Mouse (Mus musculus): ENCODE measurements around the gene Ube2v1. TPM values are rescaled to one million over a fixed set of nuclear protein-coding genes. Genes with fewer than 3 reads are reported as not detected.

Gene Ube2v1
- polyA plus RNA-seq, 1 experiment from 2014 or later = 273 TPM

- no peaks in the 10 kb centered on the region; the same call in 1 of the 2 replicates for H3K27me3 ChIP-seq (ENCODE audit: control insufficient read depth, insufficient read depth, low read length)
These were observed 31.4 kb downstream of the Ube2v1 start for GRCm38 (mm10) chr2:167600481-167600995.

GRCm38 (mm10) chr2:167599917-167600316 lies 32.0 kb downstream of the Ube2v1 start:
- Histone ChIP-seq H3K27ac (ENCODE audit: low read depth, low read length) (no peak overlapping the region), H3K9ac (ENCODE audit: low read length) (no peak overlapping the region), H3K4me2 (no peak overlapping the region), H3K4me1 (ENCODE audit: control insufficient read depth, insufficient read depth, low read length) (peaks cover 7% of the 10 kb centered on the region), H3K27me3 (ENCODE audit: control insufficient read depth, insufficient read depth, low read length) (no peaks in the 10 kb centered on the region; the same call in 1 of the 2 replicates), H3K4me3 (ENCODE audit: low read depth, low read length) (no peak overlapping the region), H3K36me3 (ENCODE audit: control insufficient read depth, insufficient read depth, low read length) (no peaks in the 10 kb centered on the region), H3K9me3 (ENCODE audit: control insufficient read depth, low read length) (no peaks in the 10 kb centered on the region)
- ATAC-seq (ENCODE audit: low FRiP score) = no peak
- DNase-seq (ENCODE audit: low spot score, missing footprints) = no peak
- 71% methylated on average over 6 of the region's 6 CpGs for WGBS

More at GRCm38 (mm10) chr2:167600481-167600995, 31.4 kb downstream of the Ube2v1 start:
- no peak overlapping the region for H3K27ac ChIP-seq (ENCODE audit: low read depth, low read length)
- ATAC-seq (ENCODE audit: low FRiP score) (no peak), DNase-seq (ENCODE audit: low spot score, missing footprints) (no peak)
- H3K9me3 ChIP-seq (ENCODE audit: control insufficient read depth, low read length) = no peaks in the 10 kb centered on the region
- WGBS = 78% methylated on average over 8 of the region's 8 CpGs
- H3K4me2 ChIP-seq = no peak overlapping the region
- H3K4me1 ChIP-seq (ENCODE audit: control insufficient read depth, insufficient read depth, low read length) = peaks cover 7% of the 10 kb centered on the region
- H3K36me3 ChIP-seq (ENCODE audit: control insufficient read depth, insufficient read depth, low read length) = no peaks in the 10 kb centered on the region
- no peak overlapping the region for H3K9ac ChIP-seq (ENCODE audit: low read length)
- no peak overlapping the region for H3K4me3 ChIP-seq (ENCODE audit: low read depth, low read length)

- peaks cover 11% of the 10 kb centered on the region for H3K4me1 ChIP-seq (ENCODE audit: control insufficient read depth, insufficient read depth, low read length)
- no peak overlapping the region for H3K9ac ChIP-seq (ENCODE audit: low read length)
- H3K36me3 ChIP-seq (ENCODE audit: control insufficient read depth, insufficient read depth, low read length) = no peaks in the 10 kb centered on the region
- DNase-seq (ENCODE audit: low spot score, missing footprints) = no peak
- no peak overlapping the region for H3K4me2 ChIP-seq
- H3K27me3 ChIP-seq (ENCODE audit: control insufficient read depth, insufficient read depth, low read length) = no peaks in the 10 kb centered on the region; the same call in 1 of the 2 replicates
- H3K4me3 ChIP-seq (ENCODE audit: low read depth, low read length) = no peak overlapping the region
- WGBS = 83% methylated on average over 5 of the region's 5 CpGs
- H3K9me3 ChIP-seq (ENCODE audit: control insufficient read depth, low read length) = no peaks in the 10 kb centered on the region
- no peak for ATAC-seq (ENCODE audit: low FRiP score)
- no peak overlapping the region for H3K27ac ChIP-seq (ENCODE audit: low read depth, low read length)
These were observed 32.7 kb downstream of the Ube2v1 start for GRCm38 (mm10) chr2:167599195-167599594.

GRCm38 (mm10) chr2:167597492-167598186 lies 34.3 kb downstream of the Ube2v1 start:
- H3K27me3 ChIP-seq (ENCODE audit: control insufficient read depth, insufficient read depth, low read length) = no peaks in the 10 kb centered on the region; the same call in 1 of the 2 replicates
- H3K27ac ChIP-seq (ENCODE audit: low read depth, low read length) = no peak overlapping the region
- WGBS = 34% methylated on average over 33 of the region's 40 CpGs
- peak overlapping the region; percentile 35 for H3K4me2 ChIP-seq
- ATAC-seq (ENCODE audit: low FRiP score) (peak; percentile 64), DNase-seq (ENCODE audit: low spot score, missing footprints) (no peak)
- H3K36me3 ChIP-seq (ENCODE audit: control insufficient read depth, insufficient read depth, low read length) = no peaks in the 10 kb centered on the region
- H3K9ac ChIP-seq (ENCODE audit: low read length) = peak overlapping the region; percentile 40; the same call in 1 of the 2 replicates
- H3K9me3 ChIP-seq (ENCODE audit: control insufficient read depth, low read length) = no peaks in the 10 kb centered on the region
- no peak overlapping the region for H3K4me3 ChIP-seq (ENCODE audit: low read depth, low read length)
- H3K4me1 ChIP-seq (ENCODE audit: control insufficient read depth, insufficient read depth, low read length) = peaks cover 11% of the 10 kb centered on the region

GRCm38 (mm10) chr2:167596726-167597491 lies 35.0 kb downstream of the Ube2v1 start:
- no peaks in the 10 kb centered on the region; the same call in 1 of the 2 replicates for H3K27me3 ChIP-seq (ENCODE audit: control insufficient read depth, insufficient read depth, low read length)
- no peak overlapping the region for H3K27ac ChIP-seq (ENCODE audit: low read depth, low read length)
- no peaks in the 10 kb centered on the region for H3K9me3 ChIP-seq (ENCODE audit: control insufficient read depth, low read length)
- DNase-seq (ENCODE audit: low spot score, missing footprints) (no peak), ATAC-seq (ENCODE audit: low FRiP score) (peak; percentile 33; the same call in 1 of the 2 replicates)
- H3K4me1 ChIP-seq (ENCODE audit: control insufficient read depth, insufficient read depth, low read length) = peaks cover 11% of the 10 kb centered on the region
- peak overlapping the region; percentile 35 for H3K4me2 ChIP-seq
- WGBS = 47% methylated on average over 27 of the region's 27 CpGs
- H3K9ac ChIP-seq (ENCODE audit: low read length) = peak overlapping the region; percentile 40; the same call in 1 of the 2 replicates
- no peak overlapping the region for H3K4me3 ChIP-seq (ENCODE audit: low read depth, low read length)
- H3K36me3 ChIP-seq (ENCODE audit: control insufficient read depth, insufficient read depth, low read length) = no peaks in the 10 kb centered on the region

- Histone ChIP-seq H3K27ac (ENCODE audit: low read depth, low read length) (no peak overlapping the region), H3K4me3 (ENCODE audit: low read depth, low read length) (no peak overlapping the region), H3K27me3 (ENCODE audit: control insufficient read depth, insufficient read depth, low read length) (no peaks in the 10 kb centered on the region; the same call in 1 of the 2 replicates), H3K9ac (ENCODE audit: low read length) (no peak overlapping the region), H3K4me2 (no peak overlapping the region), H3K36me3 (ENCODE audit: control insufficient read depth, insufficient read depth, low read length) (no peaks in the 10 kb centered on the region), H3K9me3 (ENCODE audit: control insufficient read depth, low read length) (no peaks in the 10 kb centered on the region), H3K4me1 (ENCODE audit: control insufficient read depth, insufficient read depth, low read length) (peaks cover 11% of the 10 kb centered on the region)
- ATAC-seq (ENCODE audit: low FRiP score) (no peak), DNase-seq (ENCODE audit: low spot score, missing footprints) (no peak)
- 48% methylated on average over 4 of the region's 4 CpGs for WGBS
These were observed 35.6 kb downstream of the Ube2v1 start for GRCm38 (mm10) chr2:167596262-167596661.

- Histone ChIP-seq H3K27ac (ENCODE audit: low read depth, low read length) (no peak overlapping the region), H3K4me1 (ENCODE audit: control insufficient read depth, insufficient read depth, low read length) (peaks cover 11% of the 10 kb centered on the region)
- 46% methylated on average over 14 of the region's 14 CpGs for WGBS
These were observed 36.1 kb downstream of the Ube2v1 start for GRCm38 (mm10) chr2:167595761-167596171.

GRCm38 (mm10) chr2:167594444-167594934 lies 37.4 kb downstream of the Ube2v1 start:
- no peak overlapping the region for H3K27ac ChIP-seq (ENCODE audit: low read depth, low read length)
- H3K4me3 ChIP-seq (ENCODE audit: low read depth, low read length) = no peak overlapping the region
- no peaks in the 10 kb centered on the region for H3K9me3 ChIP-seq (ENCODE audit: control insufficient read depth, low read length)
- H3K36me3 ChIP-seq (ENCODE audit: control insufficient read depth, insufficient read depth, low read length) = no peaks in the 10 kb centered on the region
- no peak for DNase-seq (ENCODE audit: low spot score, missing footprints)
- no peak overlapping the region for H3K9ac ChIP-seq (ENCODE audit: low read length)
- no peak overlapping the region for H3K4me2 ChIP-seq
- WGBS = 40% methylated on average over 10 of the region's 10 CpGs
- peaks cover 11% of the 10 kb centered on the region for H3K4me1 ChIP-seq (ENCODE audit: control insufficient read depth, insufficient read depth, low read length)
- ATAC-seq (ENCODE audit: low FRiP score) = no peak
- no peaks in the 10 kb centered on the region; the same call in 1 of the 2 replicates for H3K27me3 ChIP-seq (ENCODE audit: control insufficient read depth, insufficient read depth, low read length)

More at GRCm38 (mm10) chr2:167595761-167596171, 36.1 kb downstream of the Ube2v1 start:
- Histone ChIP-seq H3K9me3 (ENCODE audit: control insufficient read depth, low read length) (no peaks in the 10 kb centered on the region), H3K36me3 (ENCODE audit: control insufficient read depth, insufficient read depth, low read length) (no peaks in the 10 kb centered on the region), H3K4me3 (ENCODE audit: low read depth, low read length) (no peak overlapping the region), H3K9ac (ENCODE audit: low read length) (no peak overlapping the region), H3K27me3 (ENCODE audit: control insufficient read depth, insufficient read depth, low read length) (no peaks in the 10 kb centered on the region; the same call in 1 of the 2 replicates), H3K4me2 (no peak overlapping the region)
- DNase-seq (ENCODE audit: low spot score, missing footprints) (no peak), ATAC-seq (ENCODE audit: low FRiP score) (no peak)

All from midbrain, embryonic 11.5 days (tissue).